Mouse (Mus musculus) urinary bladder, postnatal 14 days (tissue): ENCODE measurements around the gene Rnf216.
A peak's percentile ranks its signal among the peaks of the same experiment; 100 is the strongest.

ENCODE experiments used
- DNase-seq: peaks from one replicate; pipeline ENCODE4 v3.0.0; 2021; ENCODE audit warnings: low spot score

Gene Rnf216

GRCm38 (mm10) chr5:142959576-142960556 lies 152.9 kb downstream of the Rnf216 start, which contains the start of gene Fscn1:
TSS of gene Fscn1 (plus strand) at chr5:142960343.
- peak; percentile 90 for DNase-seq

GRCm38 (mm10) chr5:142959156-142959555 lies 153.6 kb downstream of the Rnf216 start:
- DNase-seq: no peak

GRCm38 (mm10) chr5:142958464-142958863 lies 154.3 kb downstream of the Rnf216 start:
- DNase-seq: peak; percentile 19

GRCm38 (mm10) chr5:142956956-142957703 lies 155.7 kb downstream of the Rnf216 start:
- no peak for DNase-seq

GRCm38 (mm10) chr5:142953641-142954040 lies 159.2 kb downstream of the Rnf216 start:
- no peak for DNase-seq

GRCm38 (mm10) chr5:142950405-142950804 lies 162.4 kb downstream of the Rnf216 start:
- DNase-seq: no peak

- DNase-seq: no peak
Measured at GRCm38 (mm10) chr5:142949580-142949979, 163.2 kb downstream of the Rnf216 start.

- DNase-seq: no peak
Measured at GRCm38 (mm10) chr5:142947460-142947859, 165.3 kb downstream of the Rnf216 start.

- peak; percentile 47 for DNase-seq
Measured at GRCm38 (mm10) chr5:142944979-142945682, 167.7 kb downstream of the Rnf216 start.
